Mouse (Mus musculus) G1E (cell line): ENCODE data around the gene Flrt1.

Source experiments
- CTCF ChIP-seq: IDR thresholded peaks from 2 replicates; pipeline ENCODE4 v1.5.1; 2012; ENCODE audit warnings: low read depth, low read length, inconsistent platforms, mixed read lengths
- GATA1 ChIP-seq: IDR thresholded peaks from 2 replicates; pipeline ENCODE4 v1.6.1; 2012; ENCODE audit warnings: borderline replicate concordance, low read length, inconsistent platforms, mixed read lengths
- POLR2AphosphoS5 ChIP-seq: IDR thresholded peaks from 2 replicates; pipeline ENCODE4 v1.6.1; 2012; ENCODE audit warnings: low read depth, low read length, inconsistent platforms; ENCODE audit not compliant: insufficient replicate concordance
- TAL1 ChIP-seq: conservative IDR thresholded peaks from 2 replicates; pipeline ENCODE4 v1.6.1; 2012; ENCODE audit warnings: low read depth, low read length, inconsistent platforms, mixed read lengths

DNA sequence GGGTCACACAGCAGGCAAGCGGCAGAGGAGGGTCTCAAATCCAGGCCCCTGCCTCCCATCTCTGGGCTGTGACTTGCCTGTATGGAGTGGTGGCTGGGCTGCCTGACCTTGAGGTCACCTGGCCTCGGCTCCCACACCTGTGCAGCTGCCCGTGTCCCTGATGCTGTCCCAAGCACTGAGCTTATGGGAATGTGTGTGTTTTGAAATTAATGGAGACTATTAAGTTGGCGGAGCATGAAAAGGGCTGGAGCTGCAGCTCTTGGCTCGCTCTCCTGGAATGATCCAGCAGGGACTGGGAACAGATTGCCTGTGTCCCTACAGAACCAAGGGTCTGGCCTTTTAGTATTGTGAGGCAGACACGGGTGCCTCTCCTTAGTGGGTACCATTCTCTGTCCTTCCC is 33.3 kb downstream of the Flrt1 start:
- no peak for TF ChIP-seq CTCF
- TF ChIP-seq GATA1 = no peak
- TF ChIP-seq POLR2AphosphoS5 = no peak
- TF ChIP-seq TAL1 = no peak
